Mouse (Mus musculus): ENCODE data around the gene Gnao1.
A peak's percentile ranks its signal among the peaks of the same experiment; 100 is the strongest.

Gene Gnao1

GRCm38 (mm10) chr8:93998961-93999360 lies 189.2 kb downstream of the Gnao1 start:
- peak in 1 of 2 experiments; percentile 46 for DNase-seq (ENCODE audit: low spot score in 2 of 2)

GRCm38 (mm10) chr8:94004139-94004538 lies 194.4 kb downstream of the Gnao1 start:
- no peak for DNase-seq (ENCODE audit: low spot score in 2 of 2)

GRCm38 (mm10) chr8:94009243-94009845 lies 199.6 kb downstream of the Gnao1 start:
- no peak for DNase-seq (ENCODE audit: low spot score in 2 of 2)

- no peak for DNase-seq (ENCODE audit: low spot score in 2 of 2)
These were observed 200.4 kb downstream of the Gnao1 start for GRCm38 (mm10) chr8:94010101-94010705.

GRCm38 (mm10) chr8:94011076-94012012 lies 201.6 kb downstream of the Gnao1 start:
- peak; percentile 42 to 73 for DNase-seq (ENCODE audit: low spot score in 2 of 2)

- DNase-seq (ENCODE audit: low spot score in 2 of 2): peak; percentile 73 to 90
These were observed 202.5 kb downstream of the Gnao1 start, which contains the start of gene Amfr for GRCm38 (mm10) chr8:94012013-94012951. Amfr (minus strand) TSS chr8:94012842.

- no peak for DNase-seq (ENCODE audit: low spot score in 2 of 2)
These were observed 203.4 kb downstream of the Gnao1 start for GRCm38 (mm10) chr8:94013026-94013612.

Data from spleen, postnatal 4 days (tissue).